Mouse (Mus musculus): ENCODE data around the gene Rps3.

Gene Rps3

DNA sequence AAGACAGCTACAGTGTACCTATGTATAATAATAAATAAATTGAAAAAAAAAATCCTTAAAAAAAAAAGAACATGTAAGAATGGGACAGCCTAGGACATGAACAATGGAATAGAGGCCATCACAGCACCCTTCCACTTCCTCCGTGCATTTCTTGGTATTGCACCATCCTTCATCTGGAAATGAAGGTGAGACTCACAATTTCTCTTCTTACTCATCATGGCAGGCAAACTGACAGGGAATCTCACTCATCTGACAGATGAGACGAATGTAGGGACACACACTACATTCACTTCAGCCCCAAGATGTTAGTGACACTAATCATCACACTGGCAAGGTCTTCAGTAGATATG is 8.0 kb downstream of the Rps3 start:
- DNase-seq: no peak

DNA sequence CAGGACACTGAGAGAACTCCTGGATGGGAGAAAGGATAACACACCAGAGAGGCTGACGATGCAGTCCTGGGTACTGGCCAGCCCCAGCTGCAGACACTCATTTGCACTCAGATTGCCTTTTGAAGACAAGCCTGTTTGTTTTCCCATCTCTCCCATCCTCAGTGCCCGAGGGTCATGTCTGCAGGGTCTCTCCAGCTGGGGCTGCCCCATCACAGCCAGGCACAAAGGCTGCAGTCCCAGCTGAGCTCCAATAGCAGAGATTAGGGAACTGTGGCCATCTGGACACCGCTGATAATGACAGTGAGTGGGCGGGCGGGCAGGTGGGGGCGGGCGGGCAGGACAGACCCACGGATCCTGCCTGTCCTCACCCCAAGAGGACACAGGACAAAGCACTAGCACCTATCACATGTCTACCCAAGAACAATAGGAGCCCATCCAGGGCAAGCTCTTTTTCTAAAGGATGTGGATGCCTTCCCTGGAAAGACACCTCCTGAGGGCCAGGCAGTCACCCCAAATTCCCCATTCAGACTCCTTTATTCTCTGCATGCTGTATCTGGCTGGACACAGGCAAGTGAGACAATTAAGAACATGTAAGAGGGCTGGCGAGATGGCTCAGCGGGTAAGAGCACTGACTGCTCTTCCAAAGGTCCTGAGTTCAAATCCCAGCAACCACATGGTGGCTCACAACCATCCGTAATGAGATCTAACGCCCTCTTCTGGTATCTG is 8.5 kb downstream of the Rps3 start:
- no peak for DNase-seq

DNA sequence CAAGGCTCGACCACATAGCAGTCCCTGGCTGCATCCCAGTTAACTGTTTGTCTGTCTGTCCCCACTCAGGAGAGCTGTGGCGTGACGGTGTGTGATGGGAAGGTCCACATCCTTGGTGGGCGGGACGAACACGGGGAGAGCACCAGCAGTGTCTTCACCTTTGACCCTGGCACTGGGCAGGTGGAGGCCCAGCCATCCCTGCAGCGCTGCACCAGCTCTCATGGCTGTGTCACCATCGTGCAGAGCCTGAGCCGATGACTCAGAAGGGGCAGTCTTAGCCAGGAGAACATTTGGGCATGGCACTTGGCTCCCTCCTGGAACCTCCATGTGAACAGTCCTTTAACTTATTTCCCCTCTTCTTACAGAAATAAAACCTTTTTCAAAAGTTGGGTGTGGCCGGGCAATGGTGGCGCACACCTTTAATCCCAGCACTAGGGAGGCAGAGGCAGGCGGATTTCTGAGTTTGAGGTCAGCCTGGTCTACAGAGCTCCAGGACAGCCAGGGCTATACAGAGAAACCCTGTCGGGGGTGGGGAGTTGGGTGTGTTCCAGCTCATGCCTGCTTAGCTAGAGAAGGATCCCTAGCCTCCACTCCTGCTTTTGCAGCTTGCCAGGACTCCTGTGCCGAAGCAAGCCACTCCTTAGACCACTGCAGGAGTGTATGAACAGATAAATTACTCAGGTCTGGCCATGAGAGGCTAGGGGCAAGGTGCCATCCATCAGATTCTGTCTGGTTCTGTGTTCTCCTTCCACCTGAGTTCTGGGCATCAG is 9.7 kb downstream of the Rps3 start:
- DNase-seq: no peak

DNA sequence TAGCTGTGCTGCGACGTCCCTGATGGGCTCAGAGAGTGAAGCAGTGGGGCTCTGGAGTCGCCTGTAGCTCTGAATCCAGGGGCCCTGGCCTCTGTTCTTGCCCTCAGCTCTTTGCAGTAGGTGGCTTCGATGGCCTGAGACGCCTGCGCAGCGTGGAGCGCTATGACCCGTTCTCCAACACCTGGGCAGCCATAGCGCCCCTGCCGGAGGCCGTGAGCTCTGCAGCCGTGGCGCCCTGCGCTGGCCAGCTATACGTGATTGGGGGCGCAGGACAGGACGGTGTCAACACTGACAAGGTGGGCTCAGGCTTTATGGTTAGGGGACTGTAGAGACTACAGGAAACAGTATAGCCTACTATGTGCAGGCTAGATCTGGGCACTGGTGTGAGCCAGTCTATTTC is 12.0 kb downstream of the Rps3 start:
- no peak for DNase-seq

DNA sequence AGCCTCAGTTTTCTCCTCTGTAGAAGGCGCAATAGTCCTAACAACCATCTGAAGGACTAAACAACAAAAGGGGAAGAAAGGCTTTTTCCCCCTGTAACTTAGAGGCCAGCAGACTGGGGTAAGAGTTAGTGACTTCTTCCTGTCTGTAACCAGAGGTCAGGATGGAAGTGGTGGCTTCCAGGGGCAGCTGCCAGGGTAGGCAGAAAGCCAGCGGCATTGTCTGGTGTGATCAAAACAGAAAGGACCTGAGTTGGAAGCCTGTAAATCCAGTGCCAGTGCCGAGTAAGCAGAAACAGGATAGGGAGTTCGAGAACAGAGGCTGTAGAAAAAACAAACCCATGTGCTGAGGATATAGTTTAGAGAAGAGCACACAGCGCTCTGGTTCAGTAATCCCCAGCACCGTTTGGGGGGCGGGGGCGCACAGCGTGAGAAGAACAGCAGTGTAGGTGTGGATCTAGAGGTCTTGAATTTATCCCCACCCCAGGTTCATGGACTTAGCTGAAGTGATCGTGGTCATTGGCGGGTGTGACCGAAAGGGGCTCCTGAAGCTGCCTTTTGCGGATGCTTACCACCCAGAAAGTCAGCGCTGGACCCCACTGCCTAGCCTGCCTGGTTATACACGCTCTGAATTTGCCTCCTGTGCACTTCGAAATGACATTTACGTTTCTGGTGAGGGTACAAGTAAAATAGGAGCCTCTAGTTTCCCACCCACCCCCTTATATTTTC is 13.7 kb downstream of the Rps3 start:
- no peak for DNase-seq

DNA sequence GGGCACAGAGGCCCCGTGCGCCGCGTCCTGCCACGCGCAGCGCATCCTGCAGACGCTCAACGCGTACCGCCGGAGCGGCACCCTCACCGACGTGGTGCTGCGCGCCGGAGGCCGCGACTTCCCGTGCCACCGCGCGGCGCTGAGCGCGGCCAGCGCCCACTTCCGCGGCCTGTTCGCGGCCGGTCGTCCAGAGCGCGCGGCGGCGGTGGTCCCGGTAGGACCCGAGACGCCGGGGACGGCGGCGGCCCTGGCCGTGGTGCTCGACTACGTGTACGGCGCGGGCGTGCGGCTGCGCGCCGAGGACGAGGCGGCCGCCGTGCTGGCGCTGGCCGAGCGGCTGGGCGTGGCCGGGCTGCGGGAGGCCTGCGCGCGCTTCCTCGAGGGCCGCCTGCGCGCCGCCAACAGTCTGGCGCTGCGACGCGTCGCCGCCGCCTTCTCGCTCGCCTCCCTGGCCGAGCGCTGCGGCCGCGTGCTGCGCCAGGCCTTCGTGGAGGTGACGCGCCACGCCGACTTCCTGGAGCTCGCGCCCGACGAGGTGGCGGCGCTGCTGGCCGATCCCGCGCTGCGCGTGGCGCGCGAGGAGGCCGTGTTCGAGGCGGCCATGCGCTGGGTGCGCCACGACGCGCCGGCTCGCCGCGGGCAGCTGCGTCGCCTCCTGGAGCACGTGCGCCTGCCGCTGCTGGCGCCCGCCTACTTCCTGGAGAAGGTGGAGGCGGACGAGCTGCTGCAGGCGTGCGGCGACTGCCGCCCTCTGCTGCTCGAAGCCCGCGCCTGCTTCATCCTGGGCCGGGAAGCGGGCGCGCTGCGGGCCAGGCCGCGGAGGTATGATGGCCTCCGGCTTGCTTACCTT is 15.0 kb downstream of the Rps3 start:
- DNase-seq: peak; percentile 88

DNA sequence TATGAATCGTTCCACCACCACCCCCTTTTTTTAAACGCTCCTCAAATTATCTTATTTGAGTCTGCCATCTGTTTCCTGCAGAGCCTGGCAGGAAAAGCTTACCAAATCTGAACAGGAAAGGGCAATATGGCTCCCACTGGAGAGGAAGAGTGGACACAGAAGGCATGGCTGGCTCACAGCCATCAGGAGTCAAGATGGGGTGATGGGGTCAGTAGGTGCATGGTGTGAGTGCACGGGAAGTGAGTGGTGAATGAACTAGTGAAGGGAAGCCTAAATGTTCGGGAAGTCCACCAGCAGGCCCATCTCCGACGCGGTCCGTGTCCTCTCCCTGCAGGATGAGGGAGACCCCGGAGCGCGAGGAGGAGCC is 15.6 kb downstream of the Rps3 start:
- no peak for DNase-seq

DNA sequence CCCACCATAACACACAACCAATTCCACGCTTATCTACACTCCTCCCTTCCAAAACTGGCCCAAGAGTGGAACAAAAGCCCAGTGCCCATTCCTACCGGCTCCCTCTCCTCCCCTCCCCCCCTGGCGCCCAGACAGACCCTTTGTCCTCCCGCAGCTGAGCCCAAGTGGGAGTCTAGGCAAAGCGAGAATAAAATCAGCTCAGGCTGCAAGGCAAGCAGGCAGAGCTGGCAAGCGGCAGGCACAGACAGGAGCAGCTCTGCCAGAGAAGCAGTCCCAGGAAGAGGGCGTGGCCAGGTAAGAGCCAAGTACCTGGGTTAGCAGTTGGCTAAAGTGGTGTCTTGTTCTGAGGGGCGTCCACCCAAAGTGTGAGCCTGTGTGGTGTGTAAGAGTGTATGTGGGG is 17.7 kb downstream of the Rps3 start, which contains the start of gene Klhl35:
TSS of gene Klhl35 (plus strand) at position 194 of the 400 bp plus-strand sequence.
- no peak for DNase-seq

DNA sequence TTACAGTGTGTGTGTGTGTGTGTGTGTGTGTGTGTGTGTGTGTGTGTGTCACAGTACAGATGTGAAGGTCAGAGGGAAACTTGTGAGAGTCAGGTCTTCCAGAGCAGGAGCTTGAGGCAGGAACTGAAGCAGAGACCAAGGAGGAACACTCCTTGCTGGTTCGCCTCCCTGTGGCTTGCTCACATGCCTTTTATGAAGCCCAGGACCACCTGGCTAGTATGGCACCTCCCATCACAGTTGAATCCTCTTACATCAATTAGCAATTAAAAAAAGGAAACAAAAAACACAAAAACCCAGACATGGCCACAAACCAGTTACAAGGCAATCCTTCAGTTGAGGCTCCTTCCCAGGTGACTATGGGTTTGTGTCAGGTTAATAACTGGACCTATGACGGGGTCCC is 20.4 kb downstream of the Rps3 start:
- no peak for DNase-seq

DNA sequence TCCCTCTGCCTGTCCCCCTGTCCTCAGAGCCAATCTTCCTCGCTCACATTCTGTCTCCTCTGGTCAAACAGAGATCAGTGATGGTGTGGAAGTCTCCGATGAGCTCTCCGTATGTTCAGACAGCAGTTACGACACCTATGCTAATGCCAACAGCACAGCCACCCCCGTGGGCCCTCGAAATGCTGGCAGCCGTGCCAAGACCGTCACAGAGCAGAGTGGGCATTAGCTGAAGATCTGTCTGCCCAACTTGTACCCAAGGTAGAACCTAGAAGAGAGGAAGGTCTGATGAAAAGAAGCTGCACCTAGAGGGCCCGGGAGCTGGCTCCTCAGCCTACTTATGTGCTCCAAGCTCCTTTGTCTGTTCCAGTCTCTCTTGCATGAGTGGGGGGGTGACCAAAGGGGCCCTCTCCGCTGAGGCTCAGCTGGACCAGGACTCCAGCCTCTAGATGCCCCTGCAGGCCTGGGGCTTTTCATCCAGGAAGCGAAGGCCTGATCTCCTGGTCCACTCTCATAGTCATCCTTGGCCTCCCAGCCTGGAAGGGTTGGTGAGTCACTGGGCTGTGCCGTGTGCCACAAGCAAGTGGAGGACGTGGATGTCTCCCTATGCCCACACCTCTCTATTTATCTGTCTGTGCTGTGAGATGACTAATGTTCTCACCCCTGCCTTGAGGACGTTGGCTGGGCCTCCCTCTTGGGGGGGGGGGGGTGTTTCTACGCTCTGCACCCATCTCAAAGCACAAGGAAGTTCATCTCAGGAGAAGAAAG is 23.5 kb downstream of the Rps3 start:
- DNase-seq: no peak

DNA sequence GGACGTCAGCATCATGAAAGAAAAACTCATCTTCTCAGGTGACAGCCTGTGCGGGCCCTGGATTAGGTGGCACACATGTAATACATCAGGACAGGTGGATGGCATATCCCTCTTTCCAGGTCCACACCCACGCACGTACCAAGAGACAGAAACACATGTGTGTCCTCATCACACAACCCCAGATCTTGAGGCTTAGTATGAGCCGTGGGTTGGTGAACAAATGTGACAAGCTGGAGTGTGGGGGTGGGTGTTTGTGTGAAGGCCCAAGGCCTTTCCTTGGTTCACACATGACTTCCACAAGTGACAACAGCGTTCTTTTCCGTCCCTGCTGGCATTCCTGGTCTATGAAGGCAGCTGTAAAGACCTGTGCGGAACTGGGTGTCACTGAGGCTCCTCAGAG is 24.7 kb downstream of the Rps3 start:
- DNase-seq: no peak

DNA sequence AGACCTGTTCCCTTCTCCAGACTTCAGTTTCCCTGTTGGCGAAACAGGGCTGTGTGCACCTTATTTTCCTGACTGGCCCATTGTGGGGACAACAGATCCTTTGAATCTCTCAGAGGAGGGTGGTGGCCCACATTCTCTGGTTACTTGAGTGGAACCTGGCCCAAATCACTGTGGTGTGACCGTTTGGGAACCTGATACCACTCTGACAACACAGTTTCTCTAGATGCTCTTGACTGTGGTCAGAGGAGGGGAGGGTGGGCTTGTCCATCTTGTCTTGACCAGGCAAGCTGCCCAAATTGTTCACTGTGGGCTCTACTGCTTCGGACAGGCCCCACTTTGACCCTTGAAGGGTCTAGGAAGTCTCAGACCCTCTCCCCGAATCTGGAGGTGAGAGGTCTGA is 29.5 kb downstream of the Rps3 start:
- DNase-seq: no peak

DNA sequence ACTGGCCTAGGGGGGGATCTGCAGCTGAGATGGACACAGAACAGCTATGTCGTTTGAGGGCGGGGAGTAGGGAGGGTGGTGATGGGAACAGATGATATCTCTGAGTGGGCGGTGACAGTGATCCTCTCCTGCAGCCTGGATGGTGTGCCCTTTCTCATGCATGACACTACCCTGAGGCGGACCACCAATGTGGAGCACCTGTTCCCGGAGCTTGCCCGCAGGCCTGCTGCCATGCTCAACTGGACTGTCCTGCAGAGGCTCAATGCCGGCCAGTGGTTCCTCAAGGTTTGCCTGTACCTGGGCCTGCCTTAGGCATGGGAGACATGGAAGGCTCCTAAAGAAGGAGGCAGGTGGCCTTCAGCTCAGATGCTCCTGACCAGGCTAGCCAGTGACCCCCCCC is 30.7 kb downstream of the Rps3 start:
- no peak for DNase-seq

DNA sequence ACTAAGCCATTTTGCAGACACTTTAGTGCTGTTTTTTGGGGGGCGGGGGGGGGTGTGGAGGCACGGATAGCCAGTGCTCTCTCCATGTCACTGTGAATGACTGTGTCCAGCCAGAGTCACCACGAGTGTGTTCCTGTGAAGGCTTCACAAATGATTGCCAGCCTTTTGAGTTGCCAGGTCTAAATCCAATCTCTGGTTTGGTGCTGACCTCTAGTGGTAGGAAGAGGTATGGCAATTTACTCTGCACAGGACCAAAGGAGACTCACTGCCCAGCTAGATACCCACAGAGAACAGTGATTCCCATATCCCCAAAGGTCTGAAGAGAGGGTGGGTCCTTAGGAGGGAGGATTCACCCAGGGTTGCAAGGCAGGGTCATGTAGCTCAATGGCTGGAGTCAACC is 32.8 kb downstream of the Rps3 start:
- DNase-seq: peak; percentile 62

DNA sequence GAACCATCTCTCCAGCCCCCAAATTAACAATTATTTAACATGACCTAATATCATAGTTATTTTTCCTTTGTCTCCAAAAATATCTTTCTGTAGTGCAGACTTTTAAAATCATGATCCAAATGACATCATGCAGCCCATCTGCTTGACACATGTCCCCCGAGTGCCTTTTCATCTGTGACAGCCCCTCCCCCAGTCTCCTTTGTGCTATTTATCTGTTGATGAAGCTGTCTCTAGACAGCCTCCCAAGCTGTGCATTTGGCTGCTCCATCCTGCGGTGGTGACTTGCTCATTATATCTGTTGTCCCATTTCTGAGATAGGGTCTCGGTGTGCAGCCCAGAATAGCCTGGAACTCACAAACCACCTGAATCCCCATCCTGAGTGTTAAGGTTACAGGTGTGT is 33.8 kb downstream of the Rps3 start:
- DNase-seq: no peak

DNA sequence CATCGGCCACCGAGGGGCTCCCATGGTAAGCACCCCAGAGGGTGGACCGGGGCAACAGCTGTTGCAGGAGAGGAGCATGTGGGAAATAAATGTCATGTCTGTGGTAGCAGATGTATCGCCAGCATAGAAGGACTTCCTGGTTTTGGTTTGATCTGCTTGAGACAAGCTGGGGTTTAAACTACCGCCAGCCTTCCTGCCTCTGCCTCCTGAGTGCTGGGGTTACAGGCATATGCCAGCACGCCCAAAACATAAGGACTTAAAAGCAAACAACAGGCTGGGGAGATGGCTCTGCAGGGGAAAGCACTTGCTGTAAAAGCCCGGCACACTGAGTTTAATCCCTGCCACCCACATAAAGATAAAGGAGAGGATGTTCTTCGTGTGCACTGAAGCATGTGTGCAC is 34.5 kb downstream of the Rps3 start:
- DNase-seq: peak; percentile 43

DNA sequence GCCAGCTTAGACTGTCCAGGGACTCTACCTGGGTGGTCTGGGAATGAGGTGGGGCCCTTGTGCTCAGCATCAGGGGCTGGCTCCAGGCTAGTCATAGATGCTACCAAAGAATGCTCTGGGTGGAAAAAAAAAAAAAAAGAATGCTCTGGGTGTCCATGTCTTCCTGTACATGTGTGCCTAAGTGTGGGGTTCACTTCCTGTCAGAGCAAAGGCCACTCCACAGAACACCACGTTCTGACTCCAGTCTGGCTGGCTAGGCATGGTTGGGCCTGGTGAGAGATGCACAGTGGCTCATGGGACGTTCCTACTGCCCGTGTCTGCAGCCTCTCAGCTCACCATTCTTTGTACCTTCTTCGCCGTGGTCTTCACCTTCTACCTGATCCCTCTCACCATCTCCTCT is 34.9 kb downstream of the Rps3 start:
- DNase-seq: no peak

DNA sequence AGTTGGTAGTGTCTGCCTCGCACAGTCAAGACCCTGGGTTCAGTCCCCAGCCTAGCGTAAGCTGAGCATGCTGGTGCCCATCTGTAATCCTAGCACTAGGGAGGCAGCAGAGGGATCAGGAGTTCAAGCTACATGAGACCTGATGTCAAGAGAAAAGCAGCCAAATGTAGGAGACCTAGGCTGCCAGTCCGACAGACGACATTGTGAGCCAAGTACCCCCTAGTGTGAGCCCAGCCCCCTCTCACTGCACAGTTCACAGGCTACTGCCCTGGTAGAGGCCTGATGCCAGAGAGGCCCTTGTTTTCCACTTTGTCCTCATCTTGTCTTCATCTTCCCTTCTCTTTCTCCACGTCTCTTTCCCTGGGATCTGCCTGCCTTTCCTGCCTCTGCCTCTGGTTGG is 36.2 kb downstream of the Rps3 start:
- DNase-seq: no peak

DNA sequence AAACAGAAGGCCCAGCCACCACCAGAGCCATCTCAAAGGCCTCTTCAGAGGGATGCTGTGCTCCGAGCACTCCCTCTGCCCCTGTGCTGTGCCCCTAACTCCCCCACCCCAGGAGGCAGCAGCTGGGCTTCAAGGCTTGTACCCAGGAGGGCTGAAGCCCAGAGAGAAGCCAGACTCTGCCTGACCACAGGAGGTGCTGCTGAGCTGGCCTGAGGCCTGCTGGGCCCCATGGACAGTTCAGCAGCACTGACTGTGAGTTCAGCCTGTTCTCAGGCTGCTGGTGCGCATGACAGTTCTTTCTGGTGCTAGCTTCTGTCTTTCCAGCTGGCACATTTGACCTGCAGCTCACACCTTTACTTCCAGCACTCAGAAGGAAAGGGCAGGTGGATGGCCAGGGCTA is 37.7 kb downstream of the Rps3 start:
- DNase-seq: peak; percentile 33

DNA sequence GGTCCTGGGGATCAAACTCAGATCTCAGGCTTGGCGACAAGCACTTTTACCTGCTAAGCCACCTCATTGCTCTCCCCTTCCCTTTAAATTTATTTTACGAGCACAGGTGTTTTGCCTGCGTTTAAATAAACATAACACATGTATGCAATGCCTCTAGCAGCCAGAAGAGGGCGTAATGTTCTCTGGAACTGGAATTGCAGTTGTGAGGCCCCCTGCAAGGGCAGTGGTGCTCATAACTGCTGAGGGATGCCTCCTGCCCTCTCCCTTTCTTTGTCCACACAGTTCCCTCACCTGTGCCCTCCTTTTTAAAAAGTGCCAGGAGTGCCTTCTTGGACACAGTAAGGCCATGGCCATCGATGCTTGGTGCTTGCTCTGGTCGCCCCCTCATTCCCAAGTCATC is 39.5 kb downstream of the Rps3 start:
- peak; percentile 48 for DNase-seq

DNA sequence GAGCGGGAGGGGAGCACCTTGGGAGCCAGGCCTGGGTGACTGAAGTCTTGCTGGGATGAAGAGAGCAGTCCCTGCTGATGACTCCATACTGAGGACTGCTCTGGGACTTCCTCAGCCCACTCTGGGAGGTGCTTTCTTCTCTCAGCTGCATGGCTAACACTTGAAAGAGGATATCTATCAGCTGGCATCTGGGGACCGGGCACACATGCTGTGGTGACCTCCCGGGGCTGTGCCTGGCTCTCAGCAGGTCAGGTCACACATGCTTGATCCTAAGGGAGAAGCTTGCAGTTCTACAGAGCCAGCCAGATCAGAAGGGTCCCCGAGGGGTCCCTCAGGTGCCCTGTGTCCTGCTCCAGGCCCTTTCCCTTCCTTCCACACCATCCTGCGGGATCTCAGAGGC is 40.4 kb downstream of the Rps3 start:
- no peak for DNase-seq

DNA sequence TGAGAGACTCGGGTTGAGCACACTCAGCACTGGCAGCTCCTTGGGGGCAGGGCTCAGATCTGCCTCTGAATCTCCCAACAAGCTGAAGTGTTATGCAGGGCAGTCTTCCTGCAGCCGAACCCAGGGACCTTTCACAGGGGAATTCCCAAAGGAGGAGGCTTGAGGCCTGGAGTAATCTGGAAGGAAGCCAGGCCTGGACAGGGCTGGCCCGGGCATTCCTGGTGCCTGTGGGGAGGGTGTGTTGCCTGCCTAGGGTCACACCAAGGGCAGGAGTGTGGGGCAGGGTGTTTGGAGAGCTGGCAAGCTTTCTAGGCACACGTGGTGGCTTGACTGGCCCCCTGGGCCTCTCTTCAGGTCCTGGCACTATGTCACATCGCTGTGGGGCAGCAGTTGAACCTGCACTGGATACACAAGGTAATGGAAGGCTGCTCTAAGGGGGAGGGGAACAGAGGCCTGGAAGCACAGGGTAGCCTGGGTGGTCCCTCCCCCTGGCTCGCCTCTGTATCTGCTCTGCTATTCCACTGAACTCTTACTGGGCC is 41.9 kb downstream of the Rps3 start:
- no peak for DNase-seq
